Mouse (Mus musculus) regulatory T cell (primary cell): ENCODE results near the gene Gxylt2.

Experiments used
- in situ Hi-C: fragments of 300-600 bp; cut with MboI, MseI; formaldehyde crosslinking; loops from one replicate; pipeline ENCODE4 v1.15.1; 2025; ENCODE audit warnings: high pct_unique_total_duplicates

The Gxylt2 gene

GRCm38 (mm10) chr6:100834489-100835160, 130.1 kb downstream of the Gxylt2 start:
- in situ Hi-C loops: loop anchor here (25.0 kb wide), 2 partner anchors 547 to 1172 kb away; partner anchors contain the start of genes Eif4e3, Gm20696 and Rybp

- in situ Hi-C loops: loop anchor here (25.0 kb wide), 2 partner anchors 558 to 1183 kb away; partner anchors contain the start of genes Eif4e3, Gm20696 and Rybp
Observed at GRCm38 (mm10) chr6:100845058-100845457, 140.5 kb downstream of the Gxylt2 start.

- in situ Hi-C loops: loop anchor here (25.0 kb wide), 2 partner anchors 560 to 1185 kb away; partner anchors contain the start of genes Eif4e3, Gm20696 and Rybp
Observed at GRCm38 (mm10) chr6:100847264-100847663, 142.7 kb downstream of the Gxylt2 start.

GRCm38 (mm10) chr6:100848682-100849375, 144.3 kb downstream of the Gxylt2 start:
- in situ Hi-C loops: loop anchor here (25.0 kb wide), 2 partner anchors 562 to 1187 kb away; partner anchors contain the start of genes Eif4e3, Gm20696 and Rybp

- in situ Hi-C loops: no loop called here
Observed at GRCm38 (mm10) chr6:100850671-100851081, 146.1 kb downstream of the Gxylt2 start.

- in situ Hi-C loops: no loop called here
Observed at GRCm38 (mm10) chr6:100851083-100851482, 146.5 kb downstream of the Gxylt2 start.
